Mouse (Mus musculus) 3134 (cell line): Measurements from ENCODE around the gene Bax.
"Not testable (repeated sequence)": the region's sequence is repeated elsewhere in the genome, so short reads cannot be mapped to it uniquely, and the experiment has no call there.

ENCODE experiments used
- DNase-seq: peaks from one replicate; pipeline ENCODE4 v3.0.0-alpha.2; 2011; ENCODE audit warnings: low spot score; ENCODE audit not compliant: insufficient read length; ENCODE audit errors: extremely low read depth

Bax gene

GRCm38 (mm10) chr7:45482166-45482565 lies 15.5 kb upstream of the Bax start:
- DNase-seq: no peak

- DNase-seq: no peak
These were observed 14.8 kb upstream of the Bax start, which contains the start of gene Tulp2 for GRCm38 (mm10) chr7:45481374-45481927. TSS of gene Tulp2 (plus strand) at chr7:45481877.

GRCm38 (mm10) chr7:45480310-45480709 lies 13.6 kb upstream of the Bax start:
- DNase-seq: not testable (repeated sequence)

- DNase-seq: no peak
These were observed 12.1 kb upstream of the Bax start for GRCm38 (mm10) chr7:45478774-45479173.

GRCm38 (mm10) chr7:45477003-45477402 lies 10.3 kb upstream of the Bax start:
- DNase-seq: no peak

GRCm38 (mm10) chr7:45476453-45476852 lies 9.8 kb upstream of the Bax start:
- DNase-seq: no peak

DNA sequence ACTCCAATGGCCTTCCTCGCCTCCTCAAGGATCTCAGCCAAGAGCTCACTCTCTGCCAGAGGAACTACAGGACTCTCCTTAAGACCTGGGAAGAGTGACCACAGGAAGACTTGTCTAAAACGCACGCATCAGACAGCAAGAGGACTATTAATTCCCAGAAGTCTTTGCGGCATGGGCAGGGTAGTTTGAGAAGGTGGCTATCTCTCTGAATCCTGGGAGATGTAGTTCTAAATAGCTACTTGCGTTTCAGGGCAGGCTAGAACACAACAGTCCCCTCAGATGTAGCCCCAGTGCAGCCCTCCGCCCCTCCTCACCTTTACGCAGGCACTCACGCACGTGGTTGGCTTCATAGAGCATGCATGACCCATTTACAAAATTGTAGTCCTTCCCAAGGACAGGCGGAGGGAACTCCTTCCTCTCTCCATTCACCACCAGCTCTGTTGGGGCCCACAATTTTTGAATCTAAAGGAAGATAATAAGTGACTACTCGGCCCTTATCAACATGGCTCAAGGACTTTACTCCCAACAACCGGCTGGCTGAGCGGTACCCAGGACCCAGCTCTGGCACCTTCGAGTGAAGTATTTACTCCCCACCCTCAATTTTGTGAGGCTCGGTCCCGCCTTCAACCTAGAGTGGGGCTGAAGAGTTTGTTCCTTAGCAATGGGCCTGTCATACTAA lies 8.7 kb upstream of the Bax start:
- DNase-seq: peak; percentile 51

DNA sequence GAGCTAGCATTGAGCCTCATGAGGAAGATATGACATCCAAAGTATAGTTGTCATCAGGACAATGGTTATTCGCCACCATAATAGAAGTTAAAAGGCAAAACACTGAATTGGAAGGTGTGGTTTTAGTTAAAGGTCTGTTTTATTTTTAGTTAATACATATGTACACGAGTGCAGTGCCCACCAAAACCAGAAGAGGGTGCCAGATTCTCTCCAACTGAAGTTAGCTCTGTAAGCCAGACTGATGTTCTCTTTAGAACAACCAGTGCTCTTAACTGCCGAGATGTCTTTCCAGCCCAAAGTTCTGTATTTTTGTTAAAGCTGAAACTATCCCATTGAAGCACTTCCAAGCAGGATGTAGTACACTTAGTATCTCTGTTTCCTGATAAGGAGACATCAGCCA lies 4.2 kb upstream of the Bax start:
- DNase-seq: no peak

DNA sequence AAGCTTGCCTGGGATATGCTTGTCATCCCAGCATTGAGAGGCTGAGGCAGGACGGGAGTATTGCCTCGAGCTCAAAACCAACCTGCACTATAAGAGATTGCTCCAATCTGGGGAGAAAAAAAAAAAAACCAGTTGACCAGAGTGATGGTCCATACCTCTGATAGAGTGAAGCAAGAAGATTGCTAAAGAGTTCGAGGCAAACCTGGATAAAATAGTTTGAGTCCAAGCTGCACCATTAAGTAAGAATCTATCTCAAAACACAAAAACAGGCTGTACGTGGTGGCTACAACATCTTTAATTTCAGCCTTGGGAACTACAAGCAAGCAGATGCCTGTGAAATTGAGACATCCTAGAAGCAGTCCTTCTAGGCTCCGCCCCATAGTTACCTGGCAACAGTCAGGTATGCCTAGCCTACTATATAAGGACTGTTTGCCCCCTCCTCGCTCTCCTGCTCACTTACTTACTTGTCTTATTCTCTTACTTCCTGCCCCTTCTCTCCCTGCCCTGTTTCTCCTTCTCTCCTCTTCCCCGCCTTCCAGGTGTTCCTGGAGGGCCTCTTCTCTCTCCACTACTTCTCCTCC lies 482 bp upstream of the Bax start:
- no peak for DNase-seq

GRCm38 (mm10) chr7:45465549-45465948 lies 1.1 kb downstream of the Bax start:
- DNase-seq: no peak

DNA sequence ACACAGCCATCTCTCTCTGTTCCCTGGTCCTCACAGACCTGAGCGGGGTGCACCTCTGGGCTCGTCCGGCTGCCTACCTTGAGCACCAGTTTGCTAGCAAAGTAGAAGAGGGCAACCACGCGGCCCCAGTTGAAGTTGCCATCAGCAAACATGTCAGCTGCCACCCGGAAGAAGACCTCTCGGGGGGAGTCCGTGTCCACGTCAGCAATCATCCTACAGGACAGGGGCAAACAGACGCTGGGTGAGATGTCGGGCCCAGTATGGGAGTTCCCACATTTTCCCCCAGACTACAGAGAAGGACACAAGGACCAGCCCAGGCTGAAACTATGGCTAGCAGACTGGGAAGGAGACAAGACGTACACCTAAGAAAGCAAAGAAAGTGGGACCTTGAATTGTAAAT lies 1.6 kb downstream of the Bax start:
- no peak for DNase-seq

DNA sequence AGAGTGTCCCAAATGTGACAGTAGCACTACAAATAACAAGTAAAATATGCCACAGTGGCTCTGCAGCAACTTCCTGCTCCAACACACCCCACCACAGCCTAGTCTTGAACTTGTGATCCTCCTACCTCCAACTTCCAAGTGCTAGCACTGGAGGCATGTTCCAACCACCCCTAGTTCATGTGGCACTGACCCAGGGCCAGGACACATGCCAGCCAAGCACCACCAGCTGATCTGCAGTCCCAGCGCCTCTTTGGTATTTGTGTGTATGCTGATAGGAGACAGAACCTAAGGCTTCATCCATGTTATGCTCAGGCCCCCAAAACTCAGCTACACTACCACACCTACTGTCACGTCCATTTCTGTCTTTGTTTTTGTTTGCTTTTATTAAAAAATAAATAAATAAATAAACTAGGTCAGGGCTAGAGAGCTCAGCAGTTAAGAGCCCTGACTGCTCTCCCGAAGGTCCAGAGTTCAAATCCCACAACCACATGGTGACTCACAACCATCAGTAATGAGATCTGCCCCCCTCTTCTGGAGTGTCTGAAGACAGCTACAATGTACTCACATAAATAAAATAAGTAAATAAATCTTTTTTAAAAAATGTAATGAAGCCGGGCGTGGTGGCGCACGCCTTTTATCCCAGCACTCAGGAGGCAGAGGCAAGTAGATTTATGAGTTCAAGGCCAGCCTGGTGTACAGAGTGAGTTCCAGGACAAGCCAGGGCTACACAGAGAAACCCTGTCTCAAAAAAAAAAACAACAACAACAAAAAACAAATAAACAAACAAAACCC lies 2.5 kb downstream of the Bax start:
- no peak for DNase-seq

- DNase-seq: not testable (repeated sequence)
These were observed 3.8 kb downstream of the Bax start for GRCm38 (mm10) chr7:45462868-45463267.

DNA sequence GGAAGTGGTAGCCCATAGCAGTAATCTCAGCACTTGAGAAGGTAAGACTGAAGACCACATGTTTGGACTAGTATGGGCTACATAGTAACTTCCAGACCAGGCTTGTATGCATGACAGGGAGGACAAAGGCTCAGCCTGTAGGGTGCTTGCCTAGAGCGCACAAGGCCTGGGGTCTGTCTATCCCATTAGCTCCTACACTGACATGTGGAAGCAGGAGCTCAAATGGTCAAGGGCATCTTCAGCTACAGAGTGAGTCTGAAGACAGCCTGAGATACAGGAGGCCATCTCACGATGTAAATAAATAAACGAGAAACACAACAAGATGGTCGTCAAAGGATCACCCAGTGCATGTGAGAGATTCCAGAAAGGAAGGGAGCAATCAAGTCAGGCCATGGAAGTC lies 4.4 kb downstream of the Bax start:
- no peak for DNase-seq

- no peak for DNase-seq
These were observed 4.9 kb downstream of the Bax start for GRCm38 (mm10) chr7:45461781-45462180.

DNA sequence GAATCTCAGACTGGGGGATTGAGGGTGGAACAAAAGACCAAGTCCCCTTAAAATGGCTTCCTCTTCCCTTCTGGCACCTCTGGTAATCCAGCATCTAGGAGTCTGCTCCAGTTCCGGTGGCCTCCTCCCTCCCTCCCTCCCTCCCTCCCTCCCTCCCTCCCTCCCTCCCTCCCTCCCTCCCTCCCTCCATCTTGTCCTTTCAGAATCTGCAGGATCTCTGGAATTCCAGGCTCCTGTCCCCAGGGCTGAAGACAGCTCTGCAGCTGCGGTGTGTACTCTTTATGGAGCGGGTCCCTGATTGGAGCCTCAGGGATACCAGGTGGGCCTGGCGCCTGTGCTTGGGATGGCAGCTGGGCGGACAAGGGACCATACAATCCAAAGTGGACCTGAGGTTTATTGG lies 5.4 kb downstream of the Bax start:
- DNase-seq: peak; percentile 61

DNA sequence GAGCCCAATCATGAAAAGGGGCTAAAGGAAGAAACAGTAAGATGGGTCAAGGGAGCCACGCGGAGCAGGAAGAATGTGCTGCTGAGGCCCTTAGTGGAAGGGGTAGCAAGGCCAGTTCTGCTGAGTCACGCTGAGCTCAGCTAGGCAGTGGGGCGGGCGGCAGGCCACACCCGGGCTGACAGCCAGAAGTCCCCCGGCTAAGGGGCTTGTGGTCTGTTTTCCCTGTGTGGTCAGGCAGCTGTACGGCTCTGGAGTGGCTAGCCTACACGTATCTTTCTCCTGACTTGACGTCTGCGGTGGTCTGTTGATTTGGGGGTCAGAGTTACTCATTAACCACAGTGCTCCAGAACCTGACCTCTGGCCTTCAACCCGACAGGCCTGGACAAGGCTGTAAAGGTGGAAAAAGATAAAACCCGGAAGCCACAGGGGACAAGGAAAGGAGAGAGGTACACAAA lies 5.8 kb downstream of the Bax start:
- peak; percentile 98 for DNase-seq

DNA sequence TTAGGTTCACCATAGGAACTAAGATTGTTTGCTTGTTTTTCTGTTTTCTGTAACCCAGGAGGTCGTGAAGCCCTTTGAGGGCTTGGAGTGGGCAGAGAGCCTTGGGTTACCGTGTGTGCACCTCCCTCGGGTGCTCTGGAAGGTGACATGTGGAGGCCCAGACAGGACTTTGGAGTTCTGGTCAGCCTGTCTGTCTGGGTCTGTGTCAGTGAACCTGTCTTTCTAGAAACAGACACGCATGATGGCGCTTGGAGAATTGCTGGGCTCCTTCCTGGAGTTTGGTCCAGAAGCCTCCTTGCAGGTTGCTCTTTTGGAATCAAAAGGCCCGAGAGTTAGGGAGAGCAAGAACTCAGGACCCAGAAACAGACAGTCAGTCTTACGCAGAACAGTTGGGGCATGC lies 6.3 kb downstream of the Bax start:
- DNase-seq: no peak

DNA sequence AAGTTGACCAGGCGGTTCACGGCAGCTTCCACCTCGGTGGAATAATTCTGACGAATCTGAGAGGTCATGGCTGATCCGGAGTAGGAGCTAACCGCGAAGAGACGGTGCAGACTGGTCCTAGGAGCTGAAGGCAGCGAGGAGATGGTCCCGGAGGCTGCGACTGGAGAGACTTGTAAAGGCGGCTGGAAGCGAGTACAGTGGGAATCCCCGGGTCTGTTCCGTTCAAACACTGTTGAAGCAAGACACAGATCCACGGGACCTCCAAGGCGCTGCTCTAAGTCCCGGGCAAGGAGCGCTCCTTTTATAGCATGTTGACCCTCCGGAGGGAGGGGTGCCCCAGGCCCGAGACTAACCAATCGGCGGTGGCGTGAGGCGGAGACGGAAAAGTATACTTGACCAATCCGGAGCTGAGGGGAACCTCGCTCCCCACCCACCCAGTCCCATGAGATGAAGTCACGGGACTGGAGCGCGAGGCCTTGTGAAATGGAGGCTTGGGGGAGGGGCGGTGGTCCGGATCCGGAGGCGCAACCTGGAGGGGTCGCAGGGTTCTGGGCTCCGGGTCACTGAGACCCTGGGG lies 7.0 kb downstream of the Bax start, which contains the start of gene Ftl1:
Ftl1 (minus strand) TSS at position 321 of the 577 bp plus-strand sequence.
- peak; percentile 95 for DNase-seq

GRCm38 (mm10) chr7:45458748-45459563 lies 7.7 kb downstream of the Bax start:
- peak; percentile 78 for DNase-seq
